Mouse (Mus musculus): ENCODE data around the gene Pick1. TPM values are rescaled to one million over a fixed set of nuclear protein-coding genes. Genes with fewer than 3 reads are reported as not detected.
A peak's percentile ranks its signal among the peaks of the same experiment; 100 is the strongest.

Gene Pick1
- polyA plus RNA-seq, 1 experiment from 2014 or later: 32.4 TPM

DNA sequence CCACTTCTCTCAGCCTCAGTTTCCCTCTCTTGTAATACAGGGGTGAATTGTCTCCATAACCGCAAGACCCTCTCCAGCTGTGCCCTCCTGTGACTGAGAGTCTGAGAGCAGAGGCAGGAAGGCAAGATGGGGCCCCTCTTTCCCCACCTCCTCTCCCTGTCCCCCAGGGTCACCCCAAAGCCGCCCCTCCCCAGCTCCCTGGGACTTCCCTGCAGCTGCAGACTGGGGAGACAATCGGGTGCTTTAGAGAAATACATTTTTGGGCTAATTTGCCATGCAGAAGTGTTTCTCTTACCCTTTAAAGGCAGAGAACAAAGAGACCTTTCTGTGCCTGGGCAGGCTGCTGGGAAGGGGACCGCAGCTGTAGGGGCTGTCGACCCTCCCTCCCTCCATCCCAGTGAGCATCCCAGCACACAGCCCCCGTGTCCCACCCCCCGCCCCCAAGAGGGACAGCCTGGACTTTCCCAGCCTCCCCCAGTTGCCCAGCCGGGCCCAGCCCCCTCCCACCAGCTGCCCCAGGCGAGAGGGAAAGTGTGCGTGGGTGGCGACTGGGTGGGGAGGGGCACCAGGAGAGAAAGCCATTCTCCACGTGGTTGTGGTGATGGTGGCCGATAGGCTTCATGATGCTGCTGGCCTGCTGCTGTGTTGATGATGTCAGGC, 27.4 kb upstream of the Pick1 start:
- 22% methylated on average over 13 of the region's 13 CpGs for WGBS
- 0 out of 2 replicates have a peak overlapping the region, but pooled peaks have one; percentile 33 for H3K9ac ChIP-seq
- no peaks in the 10 kb centered on the region for H3K36me3 ChIP-seq
- no peaks in the 10 kb centered on the region for H3K9me3 ChIP-seq
- peaks cover 26% of the 10 kb centered on the region for H3K27me3 ChIP-seq (replicated peaks)
- H3K4me2 ChIP-seq: no peak overlapping the region
- no peak for ATAC-seq (ENCODE audit: extremely low read depth, insufficient number of reproducible peaks, low FRiP score, low TSS enrichment)
- no peak overlapping the region for H3K27ac ChIP-seq (replicated peaks)
- no peak overlapping the region for H3K4me3 ChIP-seq
- peaks cover 28% of the 10 kb centered on the region for H3K4me1 ChIP-seq

DNA sequence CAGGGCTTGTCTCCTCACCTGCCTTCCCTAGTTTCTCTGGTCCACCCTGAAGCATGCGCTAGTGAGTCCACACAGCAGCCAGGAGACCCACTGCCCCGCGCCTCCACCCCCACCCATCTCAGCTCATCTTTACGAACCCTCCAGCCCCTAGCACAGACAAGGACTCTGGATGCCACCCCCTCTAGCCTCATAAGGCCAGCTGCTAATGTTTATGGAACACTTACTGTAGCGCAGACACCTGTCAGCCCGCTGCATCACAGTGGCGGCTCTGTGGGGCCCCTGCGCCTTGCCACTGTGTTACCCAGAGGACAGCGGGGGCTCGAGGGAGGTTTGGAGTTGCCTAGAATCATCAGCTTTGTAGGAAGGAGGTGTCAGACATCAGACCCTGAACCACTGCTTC, 26.4 kb upstream of the Pick1 start:
- Histone ChIP-seq H3K4me2 (peak overlapping the region; percentile 24; the same call in 1 of the 2 replicates), H3K9ac (0 out of 2 replicates have a peak overlapping the region, but pooled peaks have one; percentile 52), H3K4me3 (no peak overlapping the region), H3K36me3 (no peaks in the 10 kb centered on the region), H3K27me3 (replicated peaks) (peaks cover 26% of the 10 kb centered on the region), H3K9me3 (no peaks in the 10 kb centered on the region), H3K27ac (replicated peaks) (no peak overlapping the region), H3K4me1 (peaks cover 28% of the 10 kb centered on the region)
- 20% methylated on average over 10 of the region's 10 CpGs for WGBS
- no peak for ATAC-seq (ENCODE audit: extremely low read depth, insufficient number of reproducible peaks, low FRiP score, low TSS enrichment)

DNA sequence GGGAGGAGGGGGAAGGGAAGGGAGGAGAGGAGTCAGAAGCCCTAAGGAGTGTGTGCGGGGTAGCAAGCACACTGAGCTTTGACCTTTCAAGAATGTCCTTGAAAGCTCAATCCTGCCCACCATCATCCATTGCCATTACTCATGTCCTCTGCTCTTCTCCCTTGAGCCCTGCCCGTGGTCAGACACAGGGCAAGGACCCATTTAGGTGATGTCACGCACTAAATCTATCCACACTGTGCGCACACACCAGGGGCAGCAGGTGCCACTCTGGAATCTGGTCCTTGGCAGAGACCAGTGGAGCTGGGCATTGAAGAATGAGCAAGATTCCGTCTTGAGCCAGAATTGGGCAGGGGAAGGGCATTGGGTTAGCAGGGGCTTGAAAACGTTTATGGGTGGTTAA, 20.8 kb upstream of the Pick1 start:
- Histone ChIP-seq H3K27me3 (replicated peaks) (peaks cover 8% of the 10 kb centered on the region), H3K4me1 (peaks cover 17% of the 10 kb centered on the region), H3K9ac (no peak overlapping the region), H3K9me3 (no peaks in the 10 kb centered on the region), H3K4me3 (no peak overlapping the region), H3K4me2 (no peak overlapping the region), H3K36me3 (no peaks in the 10 kb centered on the region), H3K27ac (replicated peaks) (no peak overlapping the region)
- ATAC-seq (ENCODE audit: extremely low read depth, insufficient number of reproducible peaks, low FRiP score, low TSS enrichment): no peak
- WGBS: 74% methylated on average over 6 of the region's 6 CpGs

GRCm38 (mm10) chr15:79208758-79209439, 20.1 kb upstream of the Pick1 start:
- no peak overlapping the region for H3K4me3 ChIP-seq
- no peaks in the 10 kb centered on the region for H3K36me3 ChIP-seq
- peaks cover 22% of the 10 kb centered on the region for H3K4me1 ChIP-seq
- ATAC-seq (ENCODE audit: extremely low read depth, insufficient number of reproducible peaks, low FRiP score, low TSS enrichment): no peak
- H3K4me2 ChIP-seq: no peak overlapping the region
- WGBS: 67% methylated on average over 27 of the region's 27 CpGs
- no peak overlapping the region for H3K27ac ChIP-seq (replicated peaks)
- H3K27me3 ChIP-seq (replicated peaks): peaks cover 2% of the 10 kb centered on the region; the same call in 1 of the 2 replicates
- no peaks in the 10 kb centered on the region for H3K9me3 ChIP-seq
- no peak overlapping the region for H3K9ac ChIP-seq

- 50% methylated on average over 2 of the region's 2 CpGs for WGBS
Observed at GRCm38 (mm10) chr15:79210357-79210756, 18.6 kb upstream of the Pick1 start.

GRCm38 (mm10) chr15:79212750-79213446, 16.1 kb upstream of the Pick1 start:
- ATAC-seq (ENCODE audit: extremely low read depth, insufficient number of reproducible peaks, low FRiP score, low TSS enrichment): no peak
- Histone ChIP-seq H3K4me3 (no peak overlapping the region), H3K4me1 (peaks cover 24% of the 10 kb centered on the region), H3K27ac (replicated peaks) (0 out of 2 replicates have a peak overlapping the region, but pooled peaks have one; percentile 1), H3K9me3 (no peaks in the 10 kb centered on the region), H3K4me2 (no peak overlapping the region), H3K36me3 (no peaks in the 10 kb centered on the region), H3K27me3 (replicated peaks) (peaks cover 3% of the 10 kb centered on the region; the same call in 1 of the 2 replicates), H3K9ac (no peak overlapping the region)
- WGBS: 81% methylated on average over 26 of the region's 26 CpGs

More at GRCm38 (mm10) chr15:79210357-79210756, 18.6 kb upstream of the Pick1 start:
- Histone ChIP-seq H3K27ac (replicated peaks) (peak overlapping the region; percentile 17; the same call in 1 of the 2 replicates), H3K27me3 (replicated peaks) (peaks cover 3% of the 10 kb centered on the region; the same call in 1 of the 2 replicates), H3K4me3 (no peak overlapping the region), H3K9me3 (no peaks in the 10 kb centered on the region), H3K36me3 (no peaks in the 10 kb centered on the region), H3K4me1 (peaks cover 24% of the 10 kb centered on the region), H3K9ac (peak overlapping the region; percentile 20; the same call in 1 of the 2 replicates), H3K4me2 (no peak overlapping the region)
- ATAC-seq (ENCODE audit: extremely low read depth, insufficient number of reproducible peaks, low FRiP score, low TSS enrichment): no peak

- H3K4me3 ChIP-seq: no peak overlapping the region
- ATAC-seq (ENCODE audit: extremely low read depth, insufficient number of reproducible peaks, low FRiP score, low TSS enrichment): no peak
- peaks cover 24% of the 10 kb centered on the region for H3K4me1 ChIP-seq
- no peaks in the 10 kb centered on the region for H3K36me3 ChIP-seq
- H3K27me3 ChIP-seq (replicated peaks): peaks cover 3% of the 10 kb centered on the region; the same call in 1 of the 2 replicates
- no peaks in the 10 kb centered on the region for H3K9me3 ChIP-seq
- 61% methylated on average over 6 of the region's 6 CpGs for WGBS
- H3K4me2 ChIP-seq: no peak overlapping the region
- no peak overlapping the region for H3K27ac ChIP-seq (replicated peaks)
- no peak overlapping the region for H3K9ac ChIP-seq
Observed at GRCm38 (mm10) chr15:79213591-79213990, 15.4 kb upstream of the Pick1 start.

- WGBS: 50% methylated on average over 3 of the region's 3 CpGs
- H3K4me3 ChIP-seq: no peak overlapping the region
- H3K4me2 ChIP-seq: no peak overlapping the region
- no peaks in the 10 kb centered on the region for H3K36me3 ChIP-seq
- H3K4me1 ChIP-seq: peaks cover 14% of the 10 kb centered on the region
- no peak for ATAC-seq (ENCODE audit: extremely low read depth, insufficient number of reproducible peaks, low FRiP score, low TSS enrichment)
- no peak overlapping the region for H3K9ac ChIP-seq
- peaks cover 8% of the 10 kb centered on the region; the same call in 1 of the 2 replicates for H3K27me3 ChIP-seq (replicated peaks)
- H3K9me3 ChIP-seq: no peaks in the 10 kb centered on the region
- no peak overlapping the region for H3K27ac ChIP-seq (replicated peaks)
Observed at GRCm38 (mm10) chr15:79216191-79216590, 12.8 kb upstream of the Pick1 start.

GRCm38 (mm10) chr15:79219572-79219971, 9.4 kb upstream of the Pick1 start:
- ATAC-seq (ENCODE audit: extremely low read depth, insufficient number of reproducible peaks, low FRiP score, low TSS enrichment): no peak
- H3K4me1 ChIP-seq: 0 out of 2 replicates have a peak, but pooled peaks cover 4% of the 10 kb centered on the region
- WGBS: 0% methylated on average over 1 of the region's 1 CpGs
- H3K4me2 ChIP-seq: no peak overlapping the region
- H3K9ac ChIP-seq: 0 out of 2 replicates have a peak overlapping the region, but pooled peaks have one; percentile 47
- no peak overlapping the region for H3K27ac ChIP-seq (replicated peaks)
- H3K4me3 ChIP-seq: no peak overlapping the region
- H3K36me3 ChIP-seq: no peaks in the 10 kb centered on the region
- H3K9me3 ChIP-seq: no peaks in the 10 kb centered on the region
- peaks cover 17% of the 10 kb centered on the region; the same call in 1 of the 2 replicates for H3K27me3 ChIP-seq (replicated peaks)

DNA sequence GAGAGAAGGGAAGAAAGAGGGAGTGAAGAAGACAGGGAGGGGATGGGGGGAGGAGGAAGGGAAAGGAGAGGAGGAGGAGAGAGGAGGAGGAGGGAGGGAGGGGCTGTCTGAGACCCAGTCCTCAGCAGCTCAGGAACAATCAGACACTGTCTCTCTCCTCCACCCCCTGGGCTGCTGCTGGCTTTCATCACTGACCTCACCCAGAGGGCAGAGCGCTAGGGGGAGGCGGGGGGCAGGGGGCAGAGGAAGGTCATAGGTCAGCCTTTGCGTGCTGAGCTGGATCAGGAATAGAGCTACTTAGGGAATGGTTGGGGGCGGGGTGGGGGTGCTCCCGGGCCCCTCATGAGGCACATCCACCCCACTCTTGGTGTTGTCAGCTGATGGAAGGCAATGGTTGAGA, 5.3 kb upstream of the Pick1 start:
- Histone ChIP-seq H3K36me3 (no peaks in the 10 kb centered on the region), H3K9ac (no peak overlapping the region), H3K4me2 (no peak overlapping the region), H3K9me3 (no peaks in the 10 kb centered on the region), H3K27ac (replicated peaks) (no peak overlapping the region), H3K27me3 (replicated peaks) (peaks cover 16% of the 10 kb centered on the region), H3K4me1 (peaks cover 4% of the 10 kb centered on the region; the same call in 1 of the 2 replicates), H3K4me3 (no peak overlapping the region)
- ATAC-seq (ENCODE audit: extremely low read depth, insufficient number of reproducible peaks, low FRiP score, low TSS enrichment): no peak
- 21% methylated on average over 5 of the region's 5 CpGs for WGBS

GRCm38 (mm10) chr15:79224685-79225084, 4.3 kb upstream of the Pick1 start:
- Histone ChIP-seq H3K27ac (replicated peaks) (no peak overlapping the region), H3K4me3 (no peak overlapping the region), H3K9ac (no peak overlapping the region), H3K4me2 (no peak overlapping the region), H3K36me3 (no peaks in the 10 kb centered on the region), H3K27me3 (replicated peaks) (peaks cover 16% of the 10 kb centered on the region), H3K9me3 (no peaks in the 10 kb centered on the region), H3K4me1 (peaks cover 10% of the 10 kb centered on the region)
- WGBS: 13% methylated on average over 5 of the region's 5 CpGs
- ATAC-seq (ENCODE audit: extremely low read depth, insufficient number of reproducible peaks, low FRiP score, low TSS enrichment): no peak
